Mouse (Mus musculus) yolk sac, embryonic 10.5 days (tissue): ENCODE data around the gene Sfswap.

Experiments used
- DNase-seq: peaks from one replicate; pipeline ENCODE4 v3.0.0-alpha.2; 2017; ENCODE audit warnings: low spot score

Sfswap gene

DNA sequence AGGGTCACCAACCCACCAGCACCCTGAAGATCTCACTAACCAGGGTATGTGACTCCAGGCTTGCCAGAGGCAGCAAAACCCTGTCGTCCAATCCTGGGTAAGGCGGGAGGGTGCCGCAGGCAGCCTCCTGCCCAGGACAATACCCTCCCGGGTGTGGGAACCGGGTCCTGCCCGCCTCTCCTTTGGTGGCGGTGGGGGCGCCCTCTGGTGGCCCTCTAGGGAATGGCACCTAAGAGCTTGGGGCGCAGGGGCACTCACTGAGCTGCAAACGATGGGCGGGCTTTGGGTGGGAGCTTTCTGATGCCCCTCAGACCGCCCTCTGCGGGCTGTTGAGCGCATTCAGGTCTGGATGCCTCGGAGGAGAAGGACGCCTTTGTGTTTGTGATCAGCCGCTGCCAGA, 85.0 kb downstream of the Sfswap start:
- peak; percentile 61 for DNase-seq

DNA sequence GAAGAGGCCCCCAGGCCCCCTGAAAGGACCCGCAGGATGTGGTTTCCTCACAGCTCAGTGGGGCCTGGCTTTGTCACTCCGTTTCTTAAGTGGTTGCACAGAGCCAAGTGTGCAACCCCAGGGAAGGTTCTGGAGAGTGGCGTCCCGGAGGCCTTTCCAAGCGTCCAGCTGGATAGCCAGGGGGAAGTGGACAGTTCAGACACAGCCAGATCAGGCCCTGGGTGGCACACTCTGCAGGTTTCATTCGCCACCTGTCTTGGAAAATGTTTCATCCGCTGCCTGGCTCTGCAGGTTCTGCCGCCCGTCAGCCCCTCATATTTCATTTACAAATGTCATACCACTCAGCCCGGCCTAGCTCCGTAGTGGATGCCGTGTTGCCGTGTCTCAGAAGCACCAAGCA, 85.5 kb downstream of the Sfswap start:
- no peak for DNase-seq

DNA sequence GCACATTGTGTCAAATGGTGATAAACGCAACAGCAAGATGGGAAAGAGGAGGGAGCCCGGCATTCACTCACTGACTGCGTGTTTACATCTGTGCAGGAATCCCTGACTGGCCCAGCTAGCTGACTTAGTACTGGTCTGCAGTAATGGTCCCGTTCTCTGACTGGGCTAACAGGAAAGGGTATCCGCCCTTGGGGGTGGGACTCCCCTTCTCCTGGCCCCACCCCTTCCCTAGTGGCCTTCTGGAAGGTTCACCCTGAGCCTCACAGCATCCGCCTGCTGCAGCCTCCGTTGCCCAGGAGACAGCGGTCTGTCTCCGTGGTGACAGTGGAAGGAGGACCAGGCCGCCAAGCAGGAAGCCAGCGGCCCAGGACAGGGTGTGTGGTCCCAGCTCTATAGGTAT, 89.9 kb downstream of the Sfswap start:
- peak; percentile 11 for DNase-seq

DNA sequence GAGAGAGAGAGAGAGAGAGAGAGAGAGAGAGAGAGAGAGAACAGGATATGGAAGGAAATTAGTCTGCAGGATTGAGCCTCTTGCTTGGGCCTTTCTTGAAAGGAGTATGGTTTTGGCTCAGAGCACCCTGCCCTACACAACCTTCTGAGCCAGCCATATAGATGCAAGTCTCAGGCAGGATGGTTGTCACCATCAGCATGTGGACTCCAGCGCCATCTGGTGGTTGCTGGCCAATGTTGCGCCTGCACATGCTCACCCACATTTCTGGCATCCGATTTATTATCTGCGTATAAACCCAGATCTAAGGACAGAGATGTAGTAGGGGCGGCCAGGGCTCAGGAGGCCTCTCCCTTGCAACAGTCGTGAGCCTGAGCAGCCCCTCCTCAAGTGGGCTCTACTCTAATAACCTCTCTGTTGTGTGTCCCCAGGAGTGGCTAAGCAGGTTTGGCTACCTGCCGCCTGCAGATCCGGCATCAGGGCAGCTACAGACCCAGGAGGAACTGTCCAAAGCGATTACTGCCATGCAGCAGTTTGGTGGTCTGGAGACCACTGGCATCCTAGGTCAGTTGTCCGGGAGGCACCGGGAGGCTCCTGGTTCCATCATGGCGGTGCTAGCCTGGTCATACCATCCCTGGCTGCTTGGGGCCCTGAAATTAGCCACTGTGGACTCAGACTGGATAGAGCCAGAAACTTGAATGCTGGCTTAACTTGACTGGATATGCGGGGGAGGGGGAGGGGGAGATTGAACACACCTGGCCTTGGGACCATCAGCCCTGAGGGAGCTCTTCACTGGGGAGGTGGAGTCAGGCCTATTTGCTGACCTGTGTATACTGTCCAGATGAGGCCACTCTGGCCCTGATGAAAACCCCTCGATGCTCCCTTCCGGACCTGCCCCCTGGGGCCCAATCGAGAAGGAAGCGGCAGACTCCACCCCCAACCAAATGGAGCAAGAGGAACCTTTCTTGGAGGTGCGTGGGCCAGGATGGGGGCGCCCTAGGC, 93.4 kb downstream of the Sfswap start:
- DNase-seq, result peak; percentile 45

DNA sequence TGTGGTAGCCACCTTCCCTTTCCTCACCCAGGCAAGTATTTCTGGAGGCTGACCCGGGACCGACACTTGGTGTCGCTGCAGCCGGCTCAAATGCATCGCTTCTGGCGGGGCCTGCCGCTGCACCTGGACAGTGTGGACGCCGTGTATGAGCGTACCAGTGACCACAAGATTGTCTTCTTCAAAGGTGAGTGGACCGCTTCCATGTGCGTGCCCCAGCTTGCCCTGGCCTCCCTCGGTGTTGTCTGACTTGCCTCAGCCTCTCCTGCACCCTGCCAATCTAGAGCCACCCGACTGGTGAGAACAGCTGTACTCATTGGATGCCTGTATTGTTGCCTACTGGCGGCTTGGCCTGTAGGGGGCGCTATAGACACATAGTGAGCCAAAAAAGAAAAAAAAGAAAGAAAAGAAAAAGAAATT, 101.1 kb downstream of the Sfswap start:
- DNase-seq, result peak; percentile 14

DNA sequence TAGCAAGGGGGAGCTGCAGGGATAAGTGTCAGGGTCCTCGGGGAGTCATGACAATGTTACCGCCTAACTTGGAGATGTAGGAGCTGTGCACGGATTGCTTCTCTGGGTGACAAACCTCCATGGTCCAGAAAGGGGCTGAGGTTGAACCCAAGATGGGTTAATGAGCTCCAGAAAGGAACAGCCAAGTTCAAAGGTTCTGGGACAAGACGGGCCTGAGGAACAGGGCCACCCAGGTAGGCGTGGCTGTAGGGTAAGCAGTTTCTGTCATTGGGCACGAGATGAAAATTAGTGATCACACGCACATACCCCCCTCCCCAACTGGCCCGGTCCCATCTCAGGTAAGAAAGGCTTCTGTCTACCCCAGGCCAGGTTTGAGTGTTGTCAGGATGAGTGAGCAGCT, 106.5 kb downstream of the Sfswap start:
- no peak for DNase-seq

DNA sequence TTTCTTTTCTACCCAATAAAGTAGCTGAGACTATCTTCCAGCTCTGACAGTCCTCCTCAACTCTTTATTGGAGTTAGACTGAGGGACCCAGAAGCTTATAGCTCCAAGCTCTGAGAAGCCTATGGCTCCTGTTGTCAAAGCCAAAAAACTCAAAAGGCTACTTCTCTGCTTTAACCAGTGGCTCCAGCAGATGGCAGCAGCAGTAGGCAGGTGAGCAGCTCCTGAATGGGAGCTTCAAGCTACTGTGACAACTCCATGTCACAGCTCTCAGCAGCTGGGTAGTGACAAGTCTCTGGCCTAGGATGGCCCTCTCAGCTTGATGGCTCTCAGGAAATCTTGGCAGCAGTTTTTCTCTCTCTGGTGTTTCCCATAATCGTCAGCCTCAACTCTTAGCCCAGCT, 110.0 kb downstream of the Sfswap start:
- peak; percentile 65 for DNase-seq

DNA sequence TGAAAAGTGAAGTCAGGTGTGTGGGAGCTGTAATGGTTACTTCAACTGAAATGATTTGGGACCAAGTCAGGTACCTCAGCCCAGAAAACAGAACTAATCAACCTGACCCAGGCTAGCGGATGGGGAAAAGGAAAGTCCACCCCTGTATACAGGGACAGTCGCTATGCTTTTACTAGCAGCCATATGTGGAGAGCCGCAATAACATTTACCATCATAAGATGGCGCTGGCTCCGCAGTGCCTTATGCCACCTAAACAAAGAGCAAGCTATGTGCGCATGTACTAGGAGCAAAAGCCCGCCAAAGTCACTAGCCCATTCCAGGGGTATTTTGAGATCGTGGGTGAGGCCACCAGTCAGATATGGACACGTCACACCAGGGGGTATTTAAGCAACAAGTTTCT, 119.6 kb downstream of the Sfswap start:
- peak; percentile 14 for DNase-seq
